Mouse (Mus musculus): Measurements from ENCODE around the gene Agap1.

The Agap1 gene

DNA sequence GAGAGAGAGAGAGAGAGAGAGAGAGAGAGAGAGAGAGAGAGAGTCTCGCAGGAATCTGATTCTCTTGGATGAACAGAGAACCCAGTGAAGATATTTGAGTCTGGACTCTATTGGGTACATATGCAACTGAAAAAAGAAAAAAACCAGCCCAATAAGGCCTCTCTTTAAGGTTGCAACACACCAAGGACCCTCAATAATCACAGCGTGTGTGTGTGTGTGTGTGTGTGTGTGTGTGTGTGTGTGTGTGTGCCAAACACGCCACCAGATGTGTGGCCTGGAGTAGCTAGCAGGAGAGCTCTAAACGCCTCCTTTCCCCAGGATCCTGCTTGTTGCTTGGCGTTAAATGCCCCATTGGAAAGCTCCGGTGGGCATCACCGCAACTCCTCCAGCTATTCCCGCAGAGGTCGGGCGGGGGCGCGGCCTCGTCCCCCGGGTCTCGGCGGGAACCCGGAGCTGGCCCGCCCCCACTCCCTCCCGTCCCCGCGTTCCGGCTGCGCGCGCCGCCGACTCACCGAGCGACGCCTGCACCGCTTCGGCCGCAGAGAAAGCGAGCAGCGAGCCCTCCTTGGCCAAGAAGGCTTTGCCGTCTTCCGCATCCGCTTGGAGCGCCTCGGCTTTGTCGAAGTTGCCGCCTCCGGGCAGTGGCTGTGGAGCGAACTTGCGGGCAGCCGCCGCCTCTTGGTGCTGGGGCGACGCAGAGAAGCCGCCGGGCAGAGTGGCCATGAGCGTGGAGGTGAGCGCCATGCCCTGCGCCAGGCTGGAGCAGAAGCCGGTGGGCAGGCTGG is 475.3 kb downstream of the Agap1 start:
- in situ Hi-C loops (cut with MseI, MboI), result loop anchor here (10.0 to 25.0 kb wide), 2 partner anchors 268 to 285 kb away; no protein-coding TSS in a partner anchor

DNA sequence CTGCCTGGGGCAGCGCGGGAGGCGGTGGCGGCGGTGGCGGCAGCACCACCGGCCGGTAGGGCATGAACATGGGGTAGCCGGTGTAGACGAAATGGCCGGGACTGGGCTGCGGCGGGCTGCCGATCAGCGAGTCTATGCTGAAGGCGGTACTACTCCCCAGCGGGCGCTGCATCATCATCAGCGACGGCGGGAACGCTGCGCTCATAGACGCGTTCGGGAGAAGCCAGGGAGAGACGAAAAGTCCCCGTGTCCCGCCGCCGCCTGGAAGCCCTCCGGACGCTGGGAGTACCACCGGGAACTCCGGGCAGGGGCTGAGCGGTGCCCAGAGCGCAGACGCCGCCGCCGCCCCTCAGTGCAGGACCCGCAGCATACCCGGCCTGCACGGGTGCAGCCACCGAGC is 475.9 kb downstream of the Agap1 start:
- in situ Hi-C loops (cut with MseI, MboI), result loop anchor here (10.0 to 25.0 kb wide), 2 partner anchors 268 to 286 kb away; no protein-coding TSS in a partner anchor

DNA sequence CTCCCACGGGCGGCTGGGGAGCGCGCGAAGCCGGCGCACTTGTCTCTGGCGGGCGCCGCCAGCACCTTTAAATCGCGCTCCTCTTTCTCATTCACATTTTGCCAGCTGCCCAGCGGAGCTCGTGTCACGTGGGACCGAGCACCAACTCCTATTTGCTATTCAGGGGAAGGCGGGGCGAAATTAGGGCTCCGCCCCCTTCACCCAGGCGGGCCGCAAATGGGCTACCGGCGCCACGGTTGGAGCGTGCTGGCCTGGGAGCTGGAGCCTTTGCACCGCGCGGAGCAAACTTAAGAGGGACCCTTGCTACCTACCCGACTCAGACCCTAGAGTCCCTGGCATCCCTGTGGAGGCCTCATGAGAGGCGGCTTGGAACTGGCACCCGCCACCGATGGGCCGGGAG is 476.5 kb downstream of the Agap1 start, which contains the start of gene Gbx2:
TSS of gene Gbx2 (minus strand) at position 60 of the 400 bp plus-strand sequence.
- in situ Hi-C loops (cut with MseI, MboI), result loop anchor here (10.0 to 25.0 kb wide), 2 partner anchors 269 to 286 kb away; no protein-coding TSS in a partner anchor

DNA sequence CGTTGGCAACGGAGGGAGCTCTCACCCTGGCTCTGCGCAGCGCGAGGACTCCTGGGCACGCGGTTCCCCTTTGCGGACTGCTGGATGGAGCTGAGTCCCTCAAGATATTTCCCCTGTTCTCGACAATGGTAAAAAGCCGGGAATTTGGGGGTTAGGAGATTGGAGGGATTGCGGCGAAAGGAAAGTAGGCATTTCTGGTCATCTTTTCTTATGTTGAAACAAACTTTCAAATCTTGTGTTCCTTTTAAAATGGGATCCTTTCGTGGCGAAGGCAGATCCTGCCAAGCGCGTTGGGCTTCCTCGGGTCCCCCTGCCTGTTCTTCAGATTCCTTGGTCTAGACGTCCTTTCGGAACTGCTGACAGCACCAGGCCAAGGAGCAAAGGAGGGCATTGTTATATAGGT is 477.4 kb downstream of the Agap1 start:
- in situ Hi-C loops (cut with MseI, MboI), result loop anchor here (10.0 to 25.0 kb wide), 2 partner anchors 270 to 287 kb away; no protein-coding TSS in a partner anchor

DNA sequence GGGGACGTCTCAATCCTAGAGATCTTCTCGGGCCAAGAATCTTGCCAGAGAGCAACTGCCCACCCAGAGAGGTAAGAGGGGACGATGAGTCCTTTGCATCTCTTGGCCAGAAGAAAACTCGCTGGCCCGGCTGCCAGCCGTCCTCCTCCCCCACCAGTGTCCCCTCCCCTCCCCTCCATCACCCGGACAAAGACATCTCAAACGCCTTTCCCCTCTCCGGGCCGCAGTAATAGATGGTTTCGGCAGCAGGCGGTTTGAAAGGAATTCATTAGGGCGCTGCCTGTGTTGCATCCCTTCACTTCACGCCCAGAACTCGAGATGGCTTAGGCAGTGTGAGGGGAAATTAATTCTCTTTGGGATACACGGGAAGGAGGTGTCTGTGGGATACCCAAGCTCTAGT is 478.0 kb downstream of the Agap1 start:
- in situ Hi-C loops (cut with MseI, MboI), result loop anchor here (10.0 to 25.0 kb wide), 2 partner anchors 270 to 288 kb away; no protein-coding TSS in a partner anchor

DNA sequence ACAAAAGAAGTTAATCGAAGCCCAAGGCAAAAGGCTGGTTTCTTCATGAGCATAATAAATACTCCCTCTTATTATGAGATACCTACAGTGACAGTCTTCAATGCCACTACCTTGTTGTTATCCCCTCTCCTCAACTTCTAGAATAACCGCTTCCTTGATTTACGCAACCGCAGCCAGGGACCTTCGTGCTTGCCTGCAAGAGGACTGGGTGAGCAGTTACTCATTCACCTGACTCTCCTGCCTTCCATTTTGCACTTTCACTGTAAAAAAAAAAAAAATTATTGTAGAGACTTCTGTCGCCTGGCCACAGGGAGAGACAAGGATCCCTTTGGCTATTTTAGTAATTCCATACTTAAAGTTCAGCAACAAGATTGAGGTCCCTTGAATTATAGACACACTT is 478.4 kb downstream of the Agap1 start:
- in situ Hi-C loops (cut with MseI, MboI), result loop anchor here (10.0 to 25.0 kb wide), 2 partner anchors 271 to 288 kb away; no protein-coding TSS in a partner anchor

DNA sequence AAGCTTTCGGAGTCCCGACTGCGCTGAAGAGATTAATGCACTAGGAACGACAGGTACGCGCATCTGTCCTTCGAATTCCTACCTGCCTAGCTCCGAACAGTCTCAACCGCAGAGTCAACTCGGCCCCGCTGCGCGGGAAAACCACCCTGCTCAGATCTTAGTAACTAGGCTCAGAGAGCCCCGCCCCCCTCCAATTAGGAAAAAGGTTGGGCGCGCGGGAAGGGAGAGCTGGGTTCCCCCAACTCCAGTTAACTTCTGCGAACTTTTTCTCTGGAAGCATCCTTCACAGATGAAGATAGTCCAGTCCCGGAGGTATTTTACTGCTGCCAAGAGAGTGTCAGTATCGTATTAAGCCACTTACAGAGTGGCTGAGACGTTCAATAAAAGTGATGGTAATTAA is 479.2 kb downstream of the Agap1 start:
- in situ Hi-C loops (cut with MseI, MboI), result loop anchor here (10.0 to 25.0 kb wide), 2 partner anchors 271 to 289 kb away; no protein-coding TSS in a partner anchor

DNA sequence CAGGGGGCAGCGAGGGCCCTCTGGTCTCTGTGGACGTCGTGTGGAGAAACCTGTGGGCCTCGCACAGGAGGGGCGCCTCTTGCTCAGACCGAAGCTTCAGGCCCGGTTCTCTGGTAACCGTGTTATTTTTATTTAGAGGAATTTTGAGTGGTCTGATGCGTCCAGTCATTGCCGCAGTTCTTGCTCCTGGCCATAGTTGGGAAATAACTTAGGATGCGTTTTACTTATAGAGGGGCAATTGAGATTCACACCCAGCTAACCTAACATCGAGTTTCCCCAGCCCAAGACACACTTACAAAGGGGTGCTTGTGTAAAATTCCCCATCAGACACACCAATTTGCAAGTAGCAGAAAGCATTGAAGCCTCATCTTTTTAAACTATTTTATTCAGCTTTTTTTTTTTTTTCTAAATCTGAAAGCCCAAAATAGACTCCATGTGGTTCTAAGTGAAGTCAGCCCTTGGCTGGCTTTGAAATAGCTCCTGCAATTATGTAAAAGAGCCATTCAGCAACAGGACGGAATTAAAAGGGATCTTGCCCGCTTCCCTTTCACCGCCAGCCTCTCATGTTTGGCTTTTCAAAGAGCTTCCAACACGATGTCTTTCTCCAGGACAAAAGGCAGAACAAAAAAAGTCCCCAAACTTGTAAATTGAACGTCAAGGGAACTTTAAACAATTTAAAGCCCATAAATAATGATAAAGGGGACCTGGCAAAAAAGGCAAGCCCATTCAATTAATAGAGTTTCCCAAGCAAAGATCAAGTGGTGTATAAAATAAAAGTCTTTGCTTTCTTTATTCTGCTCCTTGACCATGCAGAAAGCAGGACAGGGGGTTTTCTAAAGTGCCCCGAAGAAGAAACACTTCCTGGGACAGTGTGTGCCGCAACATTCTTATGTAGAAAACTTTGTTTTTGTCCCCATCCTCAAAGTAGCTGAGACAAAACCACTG is 480.0 kb downstream of the Agap1 start:
- in situ Hi-C loops (cut with MseI, MboI), result loop anchor here (10.0 to 25.0 kb wide), 2 partner anchors 272 to 290 kb away; no protein-coding TSS in a partner anchor

DNA sequence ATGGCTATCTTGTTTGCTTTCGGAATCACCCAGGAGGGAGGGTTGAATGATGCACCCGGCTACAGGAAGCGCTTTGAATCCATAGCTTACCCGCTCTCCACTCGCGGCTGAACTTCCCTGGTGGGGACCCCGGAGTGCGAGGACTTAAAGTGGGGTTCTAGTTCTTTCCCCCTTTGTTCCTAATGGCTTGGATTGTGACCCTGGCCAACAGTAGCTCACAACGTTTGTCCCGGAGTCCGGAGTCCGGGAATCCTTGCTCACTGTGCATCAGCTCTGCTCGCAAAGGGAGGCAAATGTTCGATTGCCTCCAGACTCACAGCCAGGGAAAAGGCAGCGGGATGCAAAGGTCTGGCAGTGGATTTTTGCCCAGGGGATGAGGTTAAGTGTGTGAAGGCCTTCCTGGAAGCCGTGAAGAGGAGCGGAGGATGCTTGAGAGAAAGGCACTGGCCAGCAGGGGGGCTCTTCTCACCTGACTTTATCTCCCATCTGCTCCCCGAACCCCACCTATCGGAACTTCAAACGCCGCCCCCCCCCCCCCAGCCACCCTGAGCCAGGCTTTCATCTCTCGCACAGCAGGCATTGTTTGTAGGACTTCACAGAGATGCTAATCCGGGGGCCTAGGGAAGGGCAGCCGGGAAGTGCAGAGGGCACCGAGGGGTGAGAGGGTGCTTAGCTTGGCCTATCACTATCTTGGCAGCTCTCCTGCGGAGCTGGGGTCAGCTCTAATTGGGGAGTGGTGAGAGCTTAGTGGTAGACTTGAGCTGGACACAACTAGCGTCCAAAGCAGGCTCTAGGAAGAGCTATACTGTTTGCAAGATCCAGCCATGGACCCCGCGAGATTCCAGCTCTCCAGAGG is 481.1 kb downstream of the Agap1 start:
- in situ Hi-C loops (cut with MseI, MboI), result loop anchor here (10.0 to 25.0 kb wide), 2 partner anchors 273 to 291 kb away; no protein-coding TSS in a partner anchor

DNA sequence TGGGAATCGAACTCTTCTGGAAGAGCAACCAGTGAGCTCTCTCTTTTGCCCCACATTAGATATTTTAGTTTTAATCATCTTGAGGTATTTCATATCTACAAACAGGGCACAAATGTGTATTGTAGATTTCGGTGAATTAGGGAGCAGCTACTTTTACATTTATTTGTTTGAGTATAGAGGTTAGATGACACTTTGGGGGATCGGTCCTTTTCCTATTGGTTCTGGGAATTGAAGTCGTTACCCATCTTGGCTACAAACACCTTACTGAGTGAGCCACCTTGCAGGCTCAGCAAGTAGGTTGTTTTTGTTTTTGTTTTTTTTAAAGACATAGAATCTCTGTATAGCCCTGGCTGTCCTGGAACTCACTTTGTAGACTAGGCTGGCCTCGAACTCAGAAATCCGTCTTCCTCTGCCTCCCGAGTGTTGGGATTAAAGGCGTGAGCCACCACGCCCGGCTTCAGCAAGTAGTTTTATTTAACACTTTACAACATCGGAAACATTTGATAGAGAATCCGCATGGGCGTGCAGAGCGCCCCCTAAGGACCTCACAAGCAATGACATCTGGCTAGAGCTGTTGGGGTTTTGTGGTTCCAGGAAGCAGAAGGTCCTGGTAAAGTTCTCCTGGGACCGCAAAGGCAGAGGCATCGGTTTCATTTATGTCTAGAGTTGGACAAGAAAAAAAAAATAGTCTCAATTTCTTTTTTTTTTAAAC is 484.4 kb downstream of the Agap1 start:
- in situ Hi-C loops (cut with MseI, MboI), result loop anchor here (10.0 to 25.0 kb wide), 2 partner anchors 277 to 294 kb away; no protein-coding TSS in a partner anchor

DNA sequence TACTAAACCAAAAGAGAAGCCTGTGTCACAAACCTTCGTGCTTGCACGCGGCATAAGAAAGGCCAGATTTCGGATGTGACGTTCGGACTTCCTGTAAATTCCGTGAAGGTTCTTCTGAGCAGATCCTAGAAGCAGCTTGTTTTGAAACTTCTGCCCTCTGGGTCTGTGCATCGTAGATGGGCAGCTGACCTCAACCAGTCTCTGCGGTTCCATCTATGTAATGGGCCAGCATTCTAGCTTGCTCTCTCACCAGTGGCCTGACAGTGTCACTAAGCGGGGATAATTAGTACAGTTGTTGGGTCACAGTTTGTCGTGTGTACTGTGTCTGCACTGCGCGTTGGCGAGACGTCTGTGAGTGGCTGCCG is 485.0 kb downstream of the Agap1 start:
- in situ Hi-C loops (cut with MseI, MboI), result loop anchor here (10.0 to 25.0 kb wide), 2 partner anchors 277 to 295 kb away; no protein-coding TSS in a partner anchor

DNA sequence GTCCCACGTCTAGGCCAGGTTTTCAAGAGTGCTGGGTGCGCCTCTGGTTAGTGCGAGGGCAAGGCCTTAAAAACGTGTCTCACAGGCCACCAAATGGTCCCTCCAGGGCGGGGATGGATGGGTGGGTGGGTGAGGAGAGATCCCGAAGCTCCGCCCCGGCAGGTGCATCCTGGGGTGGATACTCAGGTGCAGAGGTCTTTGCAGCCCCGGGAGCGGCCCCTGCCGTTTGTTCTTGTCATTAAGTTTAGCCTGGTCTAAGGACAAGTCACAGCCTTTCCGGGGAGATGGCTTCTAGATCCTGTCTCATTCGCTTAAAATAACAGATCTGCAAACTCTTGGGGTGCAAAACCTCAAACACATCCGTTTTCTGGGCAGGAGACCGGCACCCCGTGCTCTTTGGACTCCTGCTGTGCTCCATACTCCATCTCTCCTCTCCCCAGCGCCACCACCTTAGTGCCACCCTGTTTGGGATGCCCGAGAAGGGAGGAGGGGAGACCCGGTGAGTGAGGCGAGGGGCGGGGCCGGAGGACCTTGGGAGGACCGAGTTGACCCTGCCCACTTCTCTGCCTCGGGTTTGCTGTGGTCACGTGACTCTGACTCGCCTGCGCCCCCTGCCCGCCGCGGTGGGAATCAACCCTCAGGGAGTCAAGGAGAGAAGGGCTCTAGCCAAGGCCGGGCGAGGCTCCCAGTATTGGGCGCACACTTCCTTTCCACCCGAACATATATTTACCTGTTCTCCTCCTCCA is 485.5 kb downstream of the Agap1 start:
- in situ Hi-C loops (cut with MseI, MboI), result loop anchor here (10.0 to 25.0 kb wide), 2 partner anchors 278 to 295 kb away; no protein-coding TSS in a partner anchor

DNA sequence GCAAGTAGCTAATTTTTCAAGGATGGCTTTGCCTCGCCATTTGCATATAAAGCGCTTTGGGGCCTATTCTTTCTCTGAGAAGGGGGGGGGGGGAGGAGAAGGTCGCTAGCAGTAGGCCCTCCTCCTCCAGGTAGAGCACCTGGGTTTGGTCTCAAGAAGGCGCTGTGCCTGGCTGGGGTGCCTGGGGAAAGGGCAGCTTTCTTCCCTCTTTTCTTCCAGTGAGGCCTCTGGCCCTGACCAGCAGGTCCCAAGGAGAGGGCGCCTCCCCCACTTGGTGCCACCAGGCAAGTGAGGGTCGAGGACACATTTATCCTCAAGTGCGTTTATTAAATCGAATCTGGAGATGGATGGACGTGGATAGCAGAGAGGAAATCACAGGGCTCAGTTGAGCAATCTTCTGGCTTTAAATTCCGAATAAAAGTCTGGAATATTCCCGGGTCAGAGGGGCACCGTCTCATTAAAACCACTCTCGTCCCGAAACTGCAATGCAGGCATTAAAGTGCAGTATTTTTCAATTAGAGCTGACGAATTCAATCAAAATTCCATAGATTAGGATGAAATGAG is 486.4 kb downstream of the Agap1 start:
- in situ Hi-C loops (cut with MseI, MboI), result loop anchor here in 1 of 2 experiments (25.0 kb wide), 1 partner anchor 279 kb away; no protein-coding TSS in a partner anchor

DNA sequence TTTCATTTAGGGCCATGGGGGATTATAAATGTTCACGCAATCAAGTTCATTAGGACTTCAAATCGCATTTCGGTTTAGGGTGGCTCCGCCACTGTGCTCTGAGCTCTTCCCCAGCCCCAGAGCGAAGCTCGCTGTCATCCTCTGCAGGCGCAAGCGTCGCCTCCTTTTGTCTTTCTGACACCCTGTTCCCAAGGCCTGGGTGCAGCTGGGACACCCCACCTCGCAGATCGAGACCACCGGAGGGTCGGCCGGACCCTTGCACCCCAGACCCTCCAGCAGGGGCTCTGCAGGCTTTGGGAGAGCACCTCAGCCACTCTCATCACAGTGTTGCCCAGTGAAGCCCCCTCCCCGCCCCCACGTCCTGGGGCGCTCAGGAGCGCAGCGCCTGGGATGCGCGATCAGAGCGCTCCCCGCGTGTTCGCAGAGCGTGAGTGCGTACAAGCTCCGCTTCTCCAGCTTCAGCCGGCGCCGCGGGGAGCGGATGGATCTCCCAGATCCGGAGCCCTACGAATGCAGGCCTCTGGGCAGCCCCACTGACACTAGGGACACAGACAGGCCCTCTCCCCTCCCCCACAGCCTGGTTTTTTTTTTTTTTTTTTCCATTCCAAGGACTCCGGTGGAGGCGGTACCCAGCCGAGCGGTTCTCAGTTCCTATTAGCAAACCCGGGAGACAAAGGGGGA is 487.2 kb downstream of the Agap1 start:
- in situ Hi-C loops (cut with MseI, MboI), result loop anchor here in 1 of 2 experiments (25.0 kb wide), 1 partner anchor 280 kb away; no protein-coding TSS in a partner anchor

DNA sequence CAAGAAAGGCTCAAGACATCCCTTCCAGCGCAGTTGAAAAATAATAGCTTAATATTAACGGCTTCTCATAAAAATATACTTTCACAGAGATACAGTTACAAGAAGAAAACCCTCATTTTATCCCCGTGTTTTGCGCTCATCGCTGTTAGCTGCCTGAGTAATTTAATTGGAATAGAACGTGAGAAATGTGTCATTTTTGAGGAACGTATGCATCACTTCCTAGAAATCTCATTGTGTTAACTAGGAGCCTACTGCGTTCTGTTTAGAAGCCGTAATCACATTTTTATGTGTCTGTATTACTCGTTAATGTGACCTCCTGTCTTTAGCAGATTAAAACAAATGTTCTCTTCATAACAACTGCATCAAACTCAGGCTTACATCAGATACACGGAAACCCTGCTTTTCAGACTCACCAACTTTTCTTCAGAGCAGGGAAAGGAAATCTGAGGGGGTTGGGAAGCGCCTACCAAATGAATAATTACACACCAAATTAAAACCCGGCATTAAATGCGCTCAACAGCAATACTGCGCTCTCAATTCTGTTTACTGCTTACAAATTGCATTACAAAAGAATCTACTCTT is 487.9 kb downstream of the Agap1 start:
- in situ Hi-C loops (cut with MseI, MboI), result loop anchor here in 1 of 2 experiments (25.0 kb wide), 1 partner anchor 280 kb away; no protein-coding TSS in a partner anchor

DNA sequence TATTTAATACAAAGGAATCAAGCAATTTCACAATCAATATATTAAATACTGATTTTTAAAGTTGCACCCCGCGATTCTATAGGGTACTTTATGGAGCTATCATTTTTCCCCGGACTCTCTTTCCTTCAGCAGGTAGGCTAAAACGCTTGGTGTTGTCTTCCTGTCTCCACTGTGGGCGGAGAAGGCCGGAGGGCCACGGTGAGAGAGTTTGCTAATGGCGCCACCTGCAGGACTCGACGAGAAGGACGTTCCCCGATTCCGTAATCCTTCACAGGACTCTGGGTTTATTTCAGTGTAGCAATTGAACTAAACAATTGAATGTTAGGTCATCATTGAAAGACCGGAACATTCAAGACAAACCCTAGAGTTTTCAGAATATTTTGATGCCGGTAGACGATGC is 488.6 kb downstream of the Agap1 start:
- in situ Hi-C loops (cut with MseI, MboI), result loop anchor here in 1 of 2 experiments (25.0 kb wide), 1 partner anchor 281 kb away; no protein-coding TSS in a partner anchor
